Mouse (Mus musculus): ENCODE results near the gene Ifna5.
"Not testable (repeated sequence)": the region's sequence is repeated elsewhere in the genome, so short reads cannot be mapped to it uniquely, and the experiment has no call there.

- TF ChIP-seq POLR2A (IDR thresholded peaks at IDR 0.05; ENCODE audit: low read depth, low read length); CTCF (conservative IDR thresholded peaks at IDR 0.05; ENCODE audit: insufficient read depth, insufficient read length, low read depth, low read length): not testable (repeated sequence)
Measured at GRCm38 (mm10) chr4:88802954-88803353, 32.4 kb upstream of the Ifna5 start, which contains the start of gene Gm13287.

Measured in kidney, adult 2 months (tissue).